Mouse (Mus musculus): ENCODE measurements at regions not wholly inside any gene's neighbourhood (a gene's known extent, or its start where the extent isn't known, plus 50 kb on each side); places are given as distances from the start of the nearest gene placed in this dataset.
A peak's percentile ranks its signal among the peaks of the same experiment; 100 is the strongest.

DNA sequence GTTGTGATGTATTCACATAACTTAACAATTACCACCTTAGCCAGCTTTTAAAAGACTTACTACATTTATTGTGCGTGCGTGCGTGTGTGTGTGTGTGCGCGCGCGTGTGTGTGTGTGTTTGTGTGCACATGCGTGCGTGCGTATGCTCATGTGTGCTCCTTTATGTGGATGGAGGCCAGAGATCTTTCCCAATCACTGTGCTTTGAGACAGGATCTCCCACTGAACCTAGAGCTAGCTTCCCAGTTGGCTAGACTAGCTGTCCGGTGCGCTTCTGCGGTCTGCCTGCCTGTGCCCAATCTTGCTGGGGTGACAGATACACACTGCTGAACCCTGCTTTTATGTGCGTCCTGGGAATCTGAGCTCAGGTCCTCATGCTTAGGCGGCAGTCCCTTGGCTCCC lies 50.1 kb upstream of the Arhgap29 start:
- DNase-seq, result no peak

DNA sequence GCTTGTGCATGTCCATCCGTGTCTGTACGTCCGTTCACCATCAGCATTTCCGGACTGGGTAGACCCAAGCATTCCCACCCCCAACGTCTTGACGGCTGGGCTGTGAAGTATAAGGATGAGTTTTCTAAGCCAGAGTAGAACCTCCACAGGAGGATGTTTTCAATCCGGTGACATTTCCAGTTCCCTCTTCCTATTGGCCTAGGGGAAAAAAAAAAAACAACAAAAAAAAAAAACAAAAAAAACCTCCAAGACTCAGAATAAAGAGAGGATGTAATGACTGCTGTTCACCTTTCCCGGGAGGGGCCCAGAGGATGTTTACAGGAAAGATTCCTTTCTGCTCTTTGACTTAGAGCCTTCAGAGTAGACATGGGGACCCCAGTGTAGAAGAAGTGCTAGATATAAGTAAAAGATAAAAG lies 51.9 kb upstream of the Arhgap29 start:
- no peak for DNase-seq

DNA sequence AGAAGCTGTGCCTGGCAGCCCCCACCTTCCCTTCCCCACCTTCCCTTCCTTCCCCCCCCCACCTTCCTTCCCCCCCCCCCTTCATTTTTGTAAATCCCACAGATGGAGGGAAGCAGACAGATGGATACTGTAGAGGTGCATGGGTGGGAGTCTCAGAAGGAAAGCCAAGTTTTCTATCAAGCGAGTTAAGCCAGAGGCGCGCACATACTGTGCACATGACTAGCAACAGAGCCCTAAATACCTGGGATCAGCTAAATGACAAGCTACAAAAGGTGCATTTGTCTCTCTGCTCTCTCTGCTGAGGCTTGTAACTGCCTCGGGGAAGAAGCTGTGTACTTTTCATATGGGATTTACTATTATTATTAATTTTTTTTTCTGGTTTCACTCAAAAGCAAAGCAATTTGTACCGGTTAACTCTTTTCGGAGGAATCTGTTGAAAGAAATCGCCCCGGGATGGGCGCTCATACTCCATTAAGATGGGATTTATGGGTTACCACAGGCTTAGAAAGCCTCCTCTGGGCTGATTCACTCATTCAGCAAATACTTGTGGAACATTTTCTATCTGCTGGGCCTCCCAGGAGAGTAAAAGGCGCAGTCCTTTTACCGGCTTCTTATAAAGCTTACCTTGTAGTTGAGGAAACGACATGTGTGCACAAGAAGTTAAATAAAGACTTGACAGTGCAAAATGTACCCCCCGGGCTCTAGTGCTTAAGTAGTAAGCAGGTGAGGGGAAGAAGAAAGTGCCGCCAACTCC lies 54.3 kb upstream of the Arhgap29 start:
- no peak for DNase-seq

DNA sequence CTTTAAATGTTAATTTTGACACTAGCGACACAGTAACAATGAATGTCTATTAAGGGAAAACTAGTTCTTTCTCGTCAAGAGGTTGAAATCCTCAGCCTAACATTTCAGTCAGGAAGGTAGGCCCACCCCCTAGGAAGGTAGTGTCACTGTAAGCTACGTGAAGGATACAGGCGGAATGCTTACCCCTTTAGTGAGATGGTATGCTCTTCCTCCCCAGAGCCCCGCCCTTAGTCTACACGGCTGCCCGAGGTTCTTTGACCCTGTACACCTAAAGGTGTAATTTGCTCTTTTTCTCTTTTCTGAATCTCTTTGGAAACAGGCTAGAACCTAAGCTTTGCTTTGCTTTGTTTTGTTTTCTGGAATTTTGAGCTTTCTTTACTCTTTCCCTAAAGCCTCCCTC lies 58.7 kb upstream of the Arhgap29 start:
- no peak for DNase-seq

DNA sequence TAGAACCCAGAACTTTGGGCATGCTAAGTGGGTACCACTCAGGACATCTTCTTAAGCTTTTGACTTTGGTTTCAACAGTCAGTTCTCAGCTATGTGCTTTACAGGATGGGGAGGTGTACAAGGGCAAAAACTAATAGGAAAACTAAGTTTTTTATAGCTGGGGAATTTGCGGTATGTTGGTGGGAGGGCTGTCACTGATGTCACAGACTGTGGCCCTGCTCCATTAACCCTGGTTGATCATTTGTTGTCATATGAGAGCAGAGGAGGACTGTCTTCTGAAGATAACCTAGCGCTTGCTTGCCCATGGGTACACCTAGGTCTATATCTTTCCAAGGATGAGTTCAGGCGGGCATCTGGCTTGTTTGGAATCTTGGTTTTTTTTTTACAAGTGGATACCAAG lies 59.7 kb upstream of the Arhgap29 start:
- no peak for DNase-seq

DNA sequence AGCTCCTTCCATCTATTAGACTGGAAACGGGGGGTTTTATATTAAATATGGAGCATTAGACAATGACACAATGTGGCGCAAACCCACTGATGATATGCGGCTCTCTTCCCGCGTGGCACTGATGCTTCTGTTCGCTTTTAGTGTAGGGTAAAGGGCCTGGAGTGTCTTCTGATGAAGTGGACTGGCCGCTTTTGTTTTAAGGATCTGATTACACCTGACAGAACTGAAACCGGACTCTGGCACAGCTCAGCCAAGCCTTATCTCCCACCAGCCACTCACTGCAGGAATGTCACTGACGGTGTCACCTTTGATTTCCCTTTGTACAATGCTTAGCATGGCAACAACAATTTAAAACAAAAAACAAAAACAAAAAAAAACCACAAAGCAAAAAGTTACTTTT lies 61.0 kb upstream of the Arhgap29 start:
- DNase-seq, result no peak

DNA sequence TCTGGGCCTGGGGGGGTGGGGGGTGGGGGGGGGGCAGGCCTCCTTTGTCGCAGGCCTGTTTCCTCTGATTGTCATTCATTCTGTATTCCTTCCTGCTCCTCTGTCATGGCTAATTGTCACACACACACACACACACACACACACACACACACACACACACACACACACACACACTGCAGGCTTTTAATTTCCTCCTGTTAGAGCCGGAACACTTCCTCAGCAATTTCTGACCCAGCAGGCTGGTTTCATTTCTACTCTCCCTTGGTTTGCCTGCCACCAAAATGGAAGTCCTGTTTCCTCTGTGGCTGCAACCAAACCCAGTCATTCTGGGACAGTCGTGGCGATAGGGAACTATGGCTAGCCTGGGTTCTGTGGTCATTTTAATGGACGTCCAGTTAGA lies 61.8 kb upstream of the Arhgap29 start:
- DNase-seq, result no peak

DNA sequence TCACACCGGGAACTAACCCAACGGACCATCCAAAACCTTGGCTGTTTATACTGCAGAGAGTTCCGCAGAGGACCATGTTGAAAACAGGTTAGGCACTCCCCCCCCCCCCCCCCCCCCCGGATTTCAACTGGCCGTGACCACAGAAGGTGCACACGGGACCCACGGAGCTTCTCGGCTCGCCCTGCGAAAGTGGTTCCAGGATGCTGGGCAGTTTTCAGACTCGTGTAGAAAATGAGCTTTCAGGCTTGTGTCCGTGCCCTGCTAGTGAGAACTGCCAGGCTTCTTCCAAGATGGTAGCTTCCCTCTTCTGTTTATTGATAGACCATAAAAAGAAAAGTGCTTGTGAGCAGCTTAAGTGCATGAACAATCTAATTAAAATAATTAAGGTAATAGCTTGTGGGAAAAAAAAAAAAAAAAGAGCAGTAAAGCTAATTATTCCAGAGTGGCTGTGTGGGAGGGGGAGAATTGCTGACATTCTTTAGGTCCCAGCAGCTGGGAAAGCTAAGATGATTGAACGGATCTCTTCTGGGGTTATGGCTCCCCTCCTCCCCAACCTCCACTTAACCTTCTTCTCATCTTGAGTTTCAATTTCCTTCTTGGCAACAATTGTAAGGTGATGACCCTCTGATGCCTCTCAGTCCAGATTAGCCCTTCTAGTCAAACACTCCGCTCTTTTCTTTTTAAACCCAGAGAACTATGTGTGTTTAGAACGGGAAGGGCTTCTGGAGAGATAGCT lies 65.3 kb upstream of the Arhgap29 start:
- DNase-seq, result no peak

DNA sequence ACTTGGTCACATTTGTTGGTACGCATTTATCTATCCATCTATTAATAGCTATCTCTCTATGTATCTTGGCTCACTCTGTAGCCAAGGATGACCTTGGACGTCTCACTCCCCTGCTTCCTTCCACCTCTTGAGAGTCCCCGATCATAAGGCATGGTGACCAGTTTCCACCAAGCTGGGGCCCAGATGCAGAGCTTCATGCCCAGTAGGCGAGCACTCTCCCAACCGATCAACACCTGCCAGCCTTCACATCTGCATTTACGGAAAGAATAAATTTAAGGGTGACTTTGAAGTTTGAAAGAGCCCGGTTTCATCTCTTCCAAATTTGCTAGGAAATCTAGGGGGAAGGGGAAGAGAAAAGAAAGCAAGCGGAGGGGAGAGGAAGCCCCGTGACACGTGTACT lies 66.0 kb upstream of the Arhgap29 start:
- no peak for DNase-seq

DNA sequence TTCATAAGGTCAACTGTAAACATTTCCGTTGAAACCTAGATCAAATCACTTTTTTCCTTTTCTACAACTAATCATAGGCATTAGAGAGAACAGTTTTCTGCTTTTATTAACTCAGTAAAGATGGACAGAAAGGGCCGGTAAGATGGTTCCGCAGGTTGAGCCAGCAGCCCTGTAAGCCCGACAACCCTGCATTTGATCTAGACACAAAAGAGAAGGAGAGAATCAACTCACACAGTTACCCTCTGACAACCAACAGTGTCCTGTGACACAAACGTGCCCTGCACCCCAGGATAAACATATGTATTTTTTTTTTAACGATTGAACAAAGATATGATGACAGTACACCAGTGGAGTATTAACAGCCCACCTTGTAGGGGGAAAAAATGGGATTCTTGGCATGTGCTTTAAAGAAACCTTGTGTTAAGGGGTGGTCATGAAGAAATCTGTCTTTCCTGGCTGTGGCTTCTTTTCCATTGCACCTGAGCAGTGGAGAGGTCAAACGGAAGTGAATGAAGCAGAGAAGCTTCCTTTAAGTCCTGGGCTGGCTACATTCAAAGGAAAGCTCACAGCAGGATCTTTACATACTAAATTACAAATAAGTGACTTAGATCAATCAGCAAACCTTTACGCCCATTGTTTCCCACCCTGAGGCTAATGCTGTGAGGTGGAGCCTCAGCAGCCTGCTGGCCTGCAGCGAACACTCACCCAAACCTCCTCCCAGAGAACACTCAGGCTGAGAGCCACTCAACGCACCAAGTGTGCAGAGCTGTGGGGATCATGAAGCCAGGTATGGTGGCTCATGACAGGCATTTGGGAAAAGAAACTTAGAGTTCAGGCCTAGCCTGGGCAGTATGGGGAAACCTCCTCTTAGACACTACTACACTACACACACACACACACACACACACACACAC lies 66.8 kb upstream of the Arhgap29 start:
- DNase-seq, result no peak

DNA sequence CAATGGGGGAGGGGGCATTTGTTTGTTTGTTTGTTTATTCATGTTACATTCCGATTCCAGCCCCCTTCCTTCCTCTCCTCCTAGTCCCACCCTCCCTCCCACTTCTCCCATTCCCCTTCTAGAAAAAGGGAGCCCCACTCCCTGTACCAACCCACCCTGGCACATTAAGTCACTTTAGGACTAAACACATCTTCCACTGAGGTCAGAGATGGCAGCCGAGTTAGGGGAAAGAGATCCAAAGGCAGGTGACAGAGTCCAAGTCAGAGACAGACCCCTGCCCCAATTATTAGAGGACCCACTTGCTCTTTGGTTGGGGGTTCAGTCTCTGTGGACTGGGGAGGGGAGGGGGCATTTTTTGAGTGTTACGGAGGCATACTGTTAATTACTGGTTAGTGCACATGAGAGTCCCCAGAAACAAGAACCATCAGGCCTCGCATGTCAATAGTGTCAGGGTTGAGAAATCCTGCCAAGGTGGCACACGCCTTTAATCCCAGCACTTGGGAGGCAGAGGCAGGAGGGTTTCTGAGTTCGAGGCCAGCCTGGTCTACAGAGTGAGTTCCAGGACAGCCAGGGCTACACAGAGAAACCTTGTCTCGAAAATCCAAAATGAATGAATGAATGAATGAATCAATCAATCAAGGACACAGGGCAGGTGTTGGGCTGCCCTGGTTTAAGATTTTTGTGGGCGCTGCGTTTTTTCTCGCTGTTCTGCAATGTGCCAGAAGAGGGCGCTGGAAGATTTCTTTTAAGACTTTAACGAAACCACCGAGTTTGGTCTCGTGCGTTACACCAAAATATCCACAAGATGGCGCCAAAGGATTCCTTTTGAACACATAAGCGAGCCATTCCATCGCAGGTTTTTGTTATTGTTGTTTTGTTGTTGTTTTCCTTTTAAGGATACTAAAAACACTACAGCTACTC lies 67.8 kb upstream of the Arhgap29 start:
- peak; percentile 89 for DNase-seq

DNA sequence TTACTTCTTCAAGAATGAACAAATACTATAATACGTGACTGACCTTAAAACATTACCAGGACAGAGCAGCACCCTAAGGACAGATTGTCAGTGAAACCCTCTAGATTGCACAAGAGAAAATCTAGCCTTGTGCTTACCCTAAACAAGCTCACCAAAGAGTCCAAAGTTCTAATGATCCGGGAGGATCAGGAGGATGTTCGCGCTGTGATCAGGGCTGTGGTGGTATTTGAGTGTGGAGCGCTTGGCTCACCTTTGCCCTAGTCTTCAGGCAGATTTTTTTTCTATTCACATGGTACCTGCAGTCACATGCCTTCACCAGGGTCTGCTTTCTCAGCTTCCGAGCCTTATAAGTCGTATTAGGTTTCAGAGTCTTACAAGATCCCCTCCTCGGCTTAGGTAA lies 65.3 kb upstream of the Abcd3 start:
- no peak for DNase-seq

DNA sequence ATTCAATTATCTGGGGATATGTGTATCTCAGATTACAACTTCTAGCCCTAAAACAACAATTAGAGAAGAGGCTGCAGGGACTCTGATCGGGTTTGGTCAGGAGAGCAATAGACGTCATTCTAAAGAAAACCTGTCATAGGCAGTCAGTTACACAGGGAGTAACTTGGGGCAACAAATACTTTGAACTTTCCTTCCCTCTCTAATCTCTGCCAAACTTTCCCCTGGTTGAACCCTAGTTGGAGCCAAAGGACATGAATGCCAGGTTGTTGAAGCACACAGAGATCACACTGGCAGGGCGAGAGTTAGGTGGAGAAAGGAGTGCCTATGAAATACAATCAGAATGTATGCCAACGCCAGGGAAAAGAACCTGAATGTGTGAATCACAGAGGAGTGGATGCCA lies 60.0 kb upstream of the Abcd3 start:
- no peak for DNase-seq

DNA sequence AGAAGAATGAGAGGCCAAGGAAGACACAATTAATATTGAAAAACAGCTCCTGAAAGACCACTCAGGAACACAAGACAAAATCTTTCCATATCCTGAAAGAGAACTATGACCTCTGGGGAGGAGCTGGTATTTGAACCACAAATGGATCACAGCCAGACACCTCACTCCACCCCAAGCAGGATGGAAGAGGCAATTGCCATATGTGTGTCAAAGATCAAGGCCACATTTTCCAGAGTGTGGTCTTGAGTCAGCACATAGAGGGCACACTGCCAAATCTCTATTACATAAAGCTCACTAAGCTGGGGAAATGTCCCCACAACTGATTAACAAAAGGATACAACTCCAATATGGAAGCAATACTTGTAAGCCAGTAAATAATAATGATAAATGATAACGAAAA lies 59.5 kb upstream of the Abcd3 start:
- DNase-seq, result no peak

DNA sequence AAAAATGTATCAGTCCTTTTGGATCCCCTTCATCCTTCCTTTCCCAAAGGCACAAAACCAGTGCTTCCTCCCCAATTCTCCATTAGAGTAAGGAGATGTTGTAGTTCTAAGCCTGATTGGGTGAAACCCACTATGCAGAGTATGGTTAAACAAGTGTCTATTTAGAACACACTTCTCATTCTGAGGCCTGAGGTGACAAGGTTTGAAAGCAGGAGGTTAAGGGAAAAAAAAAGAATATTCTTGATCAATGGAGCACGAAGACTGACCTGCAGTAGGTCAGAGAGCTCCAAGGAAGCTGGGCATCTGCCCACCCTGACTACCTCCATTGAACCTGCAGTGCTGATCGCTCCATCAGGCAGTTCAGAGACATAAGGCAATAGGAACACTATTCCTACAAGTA lies 58.5 kb upstream of the Abcd3 start:
- no peak for DNase-seq

DNA sequence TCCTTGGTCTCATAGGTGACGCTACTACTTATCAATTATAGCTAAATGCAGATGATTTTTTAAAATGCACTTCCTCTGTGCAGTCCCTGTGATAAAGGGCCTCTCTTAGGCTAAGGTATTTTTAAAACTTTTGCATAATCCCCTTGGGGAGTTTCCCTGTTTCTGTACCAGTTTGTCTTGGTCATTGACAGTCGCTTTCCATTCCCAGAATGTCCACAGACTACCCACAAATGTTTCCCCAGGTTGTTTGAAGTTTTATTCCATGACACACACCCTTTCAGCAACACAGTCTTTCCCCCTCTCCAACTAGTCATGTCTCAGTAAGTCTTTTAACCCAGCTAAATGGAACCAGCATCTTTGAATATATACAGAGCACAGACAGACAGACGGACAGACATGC lies 57.6 kb upstream of the Abcd3 start:
- DNase-seq, result no peak

DNA sequence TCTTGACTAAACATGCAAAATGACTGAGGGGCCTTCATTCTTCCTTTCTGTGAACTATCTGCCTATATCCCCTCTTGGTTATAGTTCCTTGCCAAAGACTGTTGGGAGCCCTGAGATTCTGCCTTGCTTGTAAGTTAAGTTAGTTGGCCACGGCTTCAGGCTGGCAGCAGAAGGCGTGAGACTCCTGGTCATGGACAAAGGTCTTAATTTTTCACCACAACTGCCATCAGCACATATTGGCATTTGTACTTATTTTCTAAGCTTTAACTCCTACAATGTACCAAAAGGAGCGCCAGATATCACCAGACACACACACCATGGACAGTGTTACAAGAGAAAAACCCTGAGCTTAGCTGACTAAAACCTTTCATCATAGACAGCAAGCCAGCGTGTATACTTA lies 56.7 kb upstream of the Abcd3 start:
- no peak for DNase-seq

DNA sequence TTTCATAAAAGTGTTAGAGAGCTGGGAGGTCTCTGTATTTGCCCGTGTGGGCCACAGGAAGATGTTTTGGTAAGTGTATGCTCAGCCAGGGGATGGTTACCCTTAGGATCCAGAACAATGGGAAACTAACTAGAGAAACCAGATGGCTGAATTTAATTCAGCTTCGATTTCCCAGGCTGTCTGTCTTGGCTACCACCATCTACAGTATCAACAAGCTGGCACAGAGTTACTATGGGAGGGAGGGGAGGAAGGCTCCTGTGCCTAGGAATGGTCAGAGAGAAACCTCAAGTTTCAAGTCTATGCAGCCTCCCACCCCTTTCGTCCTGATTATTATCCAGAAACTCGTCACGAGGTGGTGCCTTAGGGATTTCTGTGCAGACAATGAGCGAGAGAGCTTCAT lies 55.6 kb upstream of the Abcd3 start:
- DNase-seq, result no peak

DNA sequence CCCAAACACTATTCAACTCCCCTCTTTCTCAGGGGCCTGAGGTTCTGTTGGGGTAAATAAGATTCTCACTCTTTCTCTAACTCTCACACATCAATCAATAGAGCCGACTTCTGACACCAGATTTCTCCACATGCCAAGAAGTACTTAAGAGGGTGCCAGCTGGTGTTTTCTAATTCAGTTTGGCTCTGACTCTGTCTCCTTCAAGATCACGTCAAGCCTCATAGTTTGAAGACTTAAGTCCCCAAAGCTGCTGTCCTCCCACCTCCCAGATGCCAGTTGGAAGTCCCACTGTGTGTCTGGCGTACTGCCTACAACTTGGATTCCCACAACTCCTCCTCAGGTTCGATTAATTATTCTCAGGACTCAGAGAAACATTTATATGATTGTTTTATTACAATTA lies 54.6 kb upstream of the Abcd3 start:
- no peak for DNase-seq

DNA sequence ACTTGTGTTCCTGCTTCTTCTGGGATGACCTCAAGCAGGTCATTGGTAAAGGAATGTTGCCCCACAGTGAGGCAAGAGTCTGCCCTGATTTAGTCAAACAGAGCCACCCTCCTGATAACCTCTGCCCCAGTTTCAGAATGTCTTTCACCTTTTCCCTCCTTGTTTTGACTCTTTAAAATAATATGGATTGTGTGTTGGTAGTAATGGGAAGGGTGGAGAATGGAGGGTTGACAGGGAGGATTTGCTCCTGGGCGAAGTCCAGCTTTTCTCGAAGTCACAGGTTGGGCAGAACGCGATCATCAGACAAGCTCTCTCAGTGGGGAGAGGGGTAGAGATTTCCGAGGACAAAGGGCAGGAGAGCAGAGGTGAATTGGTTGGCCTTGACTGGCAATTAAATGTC lies 52.2 kb upstream of the Abcd3 start:
- no peak for DNase-seq

DNA sequence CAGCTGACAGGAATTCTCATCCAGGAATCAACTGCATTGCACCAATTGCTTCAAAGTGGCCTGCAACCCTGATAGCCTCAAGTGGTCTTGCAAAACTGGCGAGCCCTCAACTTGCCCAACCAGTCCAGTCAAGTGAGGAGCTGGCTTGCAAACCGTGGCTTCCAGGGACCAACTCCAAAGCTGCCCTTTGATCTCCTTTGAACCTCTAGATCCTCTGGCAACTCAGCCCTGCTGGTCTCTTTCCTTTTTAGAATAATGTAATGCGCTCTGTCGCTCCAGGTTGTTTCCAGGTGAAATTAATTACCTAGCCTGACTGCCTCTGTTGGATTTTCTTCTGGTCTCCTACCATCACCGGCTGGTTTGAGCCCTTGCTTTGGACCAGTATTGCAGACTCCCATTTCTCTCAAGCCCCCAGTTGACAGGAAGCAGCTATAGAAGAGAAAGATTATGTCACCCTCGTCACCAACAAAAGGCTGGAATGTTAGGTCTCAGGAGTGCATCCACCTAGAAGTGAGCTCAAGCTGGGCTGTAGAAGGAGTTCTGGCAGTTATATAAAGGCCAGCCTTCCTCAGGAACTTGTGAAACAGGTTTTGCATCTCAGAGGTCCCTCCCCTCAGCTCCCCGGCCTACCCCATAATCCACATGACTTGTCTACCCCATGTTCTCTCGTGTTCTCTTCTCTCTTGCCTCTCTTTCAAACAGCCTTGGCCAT lies 49.8 kb upstream of the Abcd3 start:
- DNase-seq, result no peak

Measured in liver (tissue).